Mouse (Mus musculus) small intestine, adult 2 months (tissue): ENCODE measurements around the gene Lipc. TPM values are rescaled to one million over a fixed set of nuclear protein-coding genes. Genes with fewer than 3 reads are reported as not detected.

ENCODE experiments used
- H3K27ac ChIP-seq: fragments of 200-500 bp; 2 replicates; pipeline ENCODE4 v1.5.1; 2012; ENCODE audit warnings: low read depth, low read length, control low read depth, inconsistent platforms; ENCODE audit not compliant: insufficient read depth
- H3K27me3 ChIP-seq: fragments of 200-500 bp; 2 replicates; pipeline ENCODE4 v1.6.1; 2012; ENCODE audit warnings: mild to moderate bottlenecking, moderate library complexity, low read length, inconsistent platforms; ENCODE audit not compliant: control insufficient read depth, insufficient read depth
- H3K36me3 ChIP-seq: fragments of 200-500 bp; 2 replicates; pipeline ENCODE4 v1.6.1; 2012; ENCODE audit warnings: mild to moderate bottlenecking, low read length, control low read depth, inconsistent platforms; ENCODE audit not compliant: control insufficient read depth, insufficient read depth
- H3K4me1 ChIP-seq: fragments of 200-500 bp; 2 replicates; pipeline ENCODE4 v1.6.1; 2012; ENCODE audit warnings: low read length, inconsistent platforms, mixed read lengths; ENCODE audit not compliant: control insufficient read depth, insufficient read depth, insufficient read length
- H3K4me3 ChIP-seq: fragments of 200-500 bp; 2 replicates; pipeline ENCODE4 v1.5.1; 2012; ENCODE audit warnings: low read depth, mild to moderate bottlenecking, control low read depth, inconsistent platforms, low read length, moderate library complexity
- CTCF ChIP-seq: fragments of 200-500 bp; IDR thresholded peaks from 2 replicates; pipeline ENCODE4 v1.5.1; 2012; ENCODE audit warnings: low read depth, mild to moderate bottlenecking, control low read depth, inconsistent platforms, low read length, moderate library complexity, mixed read lengths; ENCODE audit not compliant: insufficient replicate concordance, insufficient read length; ENCODE audit errors: extremely low read depth
- POLR2A ChIP-seq: fragments of 200-500 bp; IDR thresholded peaks from 2 replicates; pipeline ENCODE4 v1.6.1; 2012; ENCODE audit warnings: low read depth, mild to moderate bottlenecking, control low read depth, inconsistent platforms, low read length, moderate library complexity
- WGBS: fragments of 180-500 bp; shearing (Covaris S2); methylation state at CpG from one replicate; pipeline ENCODE4 v1.1.7; 2018; 5-methylcytosine and 5-hydroxymethylcytosine counted together
- polyA plus RNA-seq: library from polyadenylated mRNA; depleted of rRNA; stranded (reverse); fragments of >200 nt; gene quantifications from 2 replicates; pipeline ENCODE4 v1.2.3, GENCODE M21; 2012

Gene Lipc
- polyA plus RNA-seq, 1 experiment, result 0.56 TPM

GRCm38 (mm10) chr9:70965999-70966994 is 14.3 kb upstream of the Lipc start:
- 69% methylated on average over 17 of the region's 17 CpGs for WGBS
- Histone ChIP-seq H3K36me3 (no peaks in the 10 kb centered on the region), H3K4me3 (no peak overlapping the region), H3K27me3 (no peaks in the 10 kb centered on the region), H3K4me1 (no peaks in the 10 kb centered on the region), H3K27ac (no peak overlapping the region)
- TF ChIP-seq POLR2A, result no peak
- TF ChIP-seq CTCF, result no peak

GRCm38 (mm10) chr9:70965422-70965821 is 13.4 kb upstream of the Lipc start:
- Histone ChIP-seq H3K4me1 (no peaks in the 10 kb centered on the region), H3K36me3 (no peaks in the 10 kb centered on the region), H3K27ac (no peak overlapping the region), H3K4me3 (no peak overlapping the region), H3K27me3 (no peaks in the 10 kb centered on the region)
- 83% methylated on average over 2 of the region's 2 CpGs for WGBS
- TF ChIP-seq POLR2A, result no peak
- no peak for TF ChIP-seq CTCF

- WGBS, result 85% methylated on average over 4 of the region's 4 CpGs
- Histone ChIP-seq H3K27ac (no peak overlapping the region), H3K27me3 (no peaks in the 10 kb centered on the region), H3K4me1 (no peaks in the 10 kb centered on the region), H3K36me3 (no peaks in the 10 kb centered on the region), H3K4me3 (no peak overlapping the region)
- TF ChIP-seq POLR2A (no peak), CTCF (no peak)
These were observed 13.0 kb upstream of the Lipc start for GRCm38 (mm10) chr9:70965011-70965410.

- Histone ChIP-seq H3K27ac (no peak overlapping the region), H3K27me3 (no peaks in the 10 kb centered on the region), H3K4me3 (no peak overlapping the region), H3K36me3 (no peaks in the 10 kb centered on the region), H3K4me1 (no peaks in the 10 kb centered on the region)
- TF ChIP-seq POLR2A, result no peak
- no peak for TF ChIP-seq CTCF
- WGBS, result 90% methylated on average over 7 of the region's 7 CpGs
These were observed 11.4 kb upstream of the Lipc start for GRCm38 (mm10) chr9:70963461-70963891.

GRCm38 (mm10) chr9:70962781-70963455 is 10.9 kb upstream of the Lipc start:
- 49% methylated on average over 2 of the region's 2 CpGs for WGBS
- H3K27ac ChIP-seq, result no peak overlapping the region
- TF ChIP-seq CTCF, result no peak
- no peak for TF ChIP-seq POLR2A
- H3K27me3 ChIP-seq, result no peaks in the 10 kb centered on the region
- H3K4me3 ChIP-seq, result no peak overlapping the region
- no peaks in the 10 kb centered on the region for H3K36me3 ChIP-seq
- no peaks in the 10 kb centered on the region for H3K4me1 ChIP-seq

GRCm38 (mm10) chr9:70960301-70960700 is 8.3 kb upstream of the Lipc start:
- Histone ChIP-seq H3K4me3 (no peak overlapping the region), H3K27ac (no peak overlapping the region), H3K27me3 (no peaks in the 10 kb centered on the region), H3K4me1 (peaks cover 2% of the 10 kb centered on the region; the same call in 1 of the 2 replicates), H3K36me3 (no peaks in the 10 kb centered on the region)
- 96% methylated on average over 5 of the region's 5 CpGs for WGBS
- TF ChIP-seq CTCF (no peak), POLR2A (no peak)

GRCm38 (mm10) chr9:70959866-70960265 is 7.8 kb upstream of the Lipc start:
- H3K4me3 ChIP-seq, result no peak overlapping the region
- WGBS, result 88% methylated on average over 5 of the region's 5 CpGs
- no peak for TF ChIP-seq CTCF
- TF ChIP-seq POLR2A, result no peak

More at GRCm38 (mm10) chr9:70959866-70960265, 7.8 kb upstream of the Lipc start:
- Histone ChIP-seq H3K27me3 (no peaks in the 10 kb centered on the region), H3K27ac (no peak overlapping the region), H3K4me1 (peaks cover 2% of the 10 kb centered on the region; the same call in 1 of the 2 replicates), H3K36me3 (no peaks in the 10 kb centered on the region)
